Mouse (Mus musculus) C2C12 (cell line): ENCODE data around the gene BC049762.
A peak's percentile ranks its signal among the peaks of the same experiment; 100 is the strongest.

Experiments used
- CTCF ChIP-seq: IDR thresholded peaks from one replicate; pipeline ENCODE4 v1.5.1; 2011; ENCODE audit not compliant: control insufficient read depth, insufficient read depth, insufficient read length
- MAX ChIP-seq: IDR thresholded peaks from one replicate; pipeline ENCODE4 v1.6.1; 2011; ENCODE audit warnings: mild to moderate bottlenecking, control low read depth
- MYOD1 ChIP-seq: IDR thresholded peaks from one replicate; pipeline ENCODE4 v1.6.1; 2011; ENCODE audit warnings: low read depth; ENCODE audit not compliant: control insufficient read depth, insufficient read length
- MYOG ChIP-seq: IDR thresholded peaks from one replicate; pipeline ENCODE4 v1.6.1; 2011; ENCODE audit not compliant: control insufficient read depth, insufficient read length; ENCODE audit errors: extremely low read depth
- USF1 ChIP-seq: IDR thresholded peaks from one replicate; pipeline ENCODE4 v1.6.1; 2011; ENCODE audit warnings: low read depth, mild to moderate bottlenecking, control low read depth, moderate library complexity

GRCm38 (mm10) chr11:51264352-51264751 lies 1.5 kb upstream of the BC049762 start:
- TF ChIP-seq MAX (peak; percentile 39), MYOD1 (no peak), USF1 (no peak), CTCF (no peak), MYOG (no peak)
